Mouse (Mus musculus): ENCODE measurements at regions not wholly inside any gene's neighbourhood (a gene's known extent, or its start where the extent isn't known, plus 50 kb on each side); places are given as distances from the start of the nearest gene placed in this dataset.
A peak's percentile ranks its signal among the peaks of the same experiment; 100 is the strongest.

DNA sequence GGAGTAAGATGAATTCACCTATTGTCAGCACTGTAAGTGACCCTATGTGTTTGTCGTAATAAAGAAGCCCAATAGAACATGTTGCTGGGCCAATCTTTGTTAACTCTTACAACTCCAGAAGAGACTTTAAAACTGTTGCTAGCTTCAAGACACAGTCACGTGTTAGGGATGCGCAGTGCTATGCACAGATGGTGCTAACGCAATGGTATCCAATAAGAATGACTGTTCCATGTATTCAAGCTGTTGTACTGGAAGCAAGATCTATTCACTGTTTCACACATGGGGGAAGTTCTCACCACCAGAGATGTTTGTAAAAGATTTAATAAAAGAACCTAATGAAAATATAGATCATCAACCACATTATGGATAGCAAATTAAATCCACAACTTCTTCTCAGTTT is 108.7 kb upstream of the Itga4 start:
- peak; percentile 48 for DNase-seq
- ATAC-seq, result peak; percentile 88
- H3K4me2 ChIP-seq (ENCODE audit: low read depth), result no peak overlapping the region
- H3K4me3 ChIP-seq (ENCODE audit: low read depth, low read length), result no peak overlapping the region
- H3K36me3 ChIP-seq (ENCODE audit: insufficient read depth), result no peaks in the 10 kb centered on the region
- no peak overlapping the region for H3K9ac ChIP-seq
- TF ChIP-seq CTCF (IDR thresholded peaks at IDR 0.05; ENCODE audit: low read depth), result no peak
- H3K9me3 ChIP-seq (ENCODE audit: low read length), result no peaks in the 10 kb centered on the region
- 56% methylated on average over 4 of the region's 4 CpGs for WGBS
- no peak overlapping the region for H3K27ac ChIP-seq (ENCODE audit: low read depth, low read length)
- H3K27me3 ChIP-seq (ENCODE audit: insufficient read depth, low read length), result no peaks in the 10 kb centered on the region
- no peaks in the 10 kb centered on the region for H3K4me1 ChIP-seq (ENCODE audit: insufficient read depth)

DNA sequence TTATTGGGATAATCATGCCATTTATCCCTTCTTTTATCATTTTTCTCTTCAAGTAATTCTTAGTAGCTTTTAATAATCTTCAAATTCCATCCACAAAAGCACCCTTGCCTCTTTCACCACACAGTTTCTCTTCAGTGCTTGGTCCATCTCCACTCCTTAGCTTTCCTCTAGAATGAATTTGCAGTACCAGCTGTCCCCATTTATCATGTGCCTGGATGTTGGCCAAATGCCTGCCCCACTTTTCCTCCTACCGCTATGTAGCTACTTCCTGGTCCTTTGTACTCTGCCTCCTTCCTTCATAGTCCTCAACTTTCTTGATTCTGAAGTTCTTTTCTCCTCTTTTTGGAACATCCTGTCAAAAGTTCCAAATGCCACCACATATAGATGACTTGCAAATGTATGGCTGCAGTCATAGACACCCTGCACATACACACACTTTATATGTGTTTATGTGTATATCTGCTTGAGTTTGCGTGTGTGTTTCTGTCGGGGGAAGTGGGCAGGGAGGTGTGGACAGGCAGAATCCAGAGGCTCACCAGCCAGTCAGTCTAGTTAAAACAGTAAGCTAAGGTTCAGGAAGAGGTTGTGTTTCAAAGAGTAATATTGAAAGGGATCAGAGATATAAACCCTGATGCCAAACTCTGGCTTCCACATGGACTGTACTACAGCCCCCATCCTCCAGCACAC is 106.1 kb upstream of the Itga4 start:
- no peaks in the 10 kb centered on the region for H3K27me3 ChIP-seq (ENCODE audit: insufficient read depth, low read length)
- TF ChIP-seq CTCF (IDR thresholded peaks at IDR 0.05; ENCODE audit: low read depth), result no peak
- 71% methylated on average over 3 of the region's 3 CpGs for WGBS
- no peaks in the 10 kb centered on the region for H3K4me1 ChIP-seq (ENCODE audit: insufficient read depth)
- no peak overlapping the region for H3K9ac ChIP-seq
- H3K4me2 ChIP-seq (ENCODE audit: low read depth), result no peak overlapping the region
- H3K4me3 ChIP-seq (ENCODE audit: low read depth, low read length), result no peak overlapping the region
- H3K9me3 ChIP-seq (ENCODE audit: low read length), result no peaks in the 10 kb centered on the region
- no peaks in the 10 kb centered on the region for H3K36me3 ChIP-seq (ENCODE audit: insufficient read depth)
- DNase-seq (no peak), ATAC-seq (no peak)
- no peak overlapping the region for H3K27ac ChIP-seq (ENCODE audit: low read depth, low read length)

DNA sequence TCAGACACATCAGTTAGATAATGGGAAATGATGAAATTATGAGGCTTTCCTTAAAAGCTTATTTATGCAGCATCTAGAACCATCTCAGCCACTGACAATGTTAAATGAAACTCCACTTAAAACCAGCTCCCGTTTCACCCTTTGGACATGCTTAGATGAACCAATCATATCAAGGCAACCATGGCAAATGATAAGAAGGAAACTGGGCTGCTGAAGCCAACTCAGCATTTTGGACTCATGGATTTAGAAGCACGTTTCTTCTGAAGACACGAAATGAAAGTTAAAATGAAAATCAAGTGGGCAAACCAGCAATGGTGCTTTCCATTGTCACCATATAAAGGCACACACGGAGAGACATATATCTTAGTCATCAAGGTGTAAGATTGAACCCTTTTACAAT is 103.6 kb upstream of the Itga4 start:
- H3K4me2 ChIP-seq (ENCODE audit: low read depth), result no peak overlapping the region
- H3K4me1 ChIP-seq (ENCODE audit: insufficient read depth), result no peaks in the 10 kb centered on the region
- H3K4me3 ChIP-seq (ENCODE audit: low read depth, low read length), result no peak overlapping the region
- no peak overlapping the region for H3K27ac ChIP-seq (ENCODE audit: low read depth, low read length)
- no peaks in the 10 kb centered on the region for H3K27me3 ChIP-seq (ENCODE audit: insufficient read depth, low read length)
- H3K9me3 ChIP-seq (ENCODE audit: low read length), result no peaks in the 10 kb centered on the region
- H3K9ac ChIP-seq, result no peak overlapping the region
- WGBS, result 75% methylated on average over 4 of the region's 4 CpGs
- TF ChIP-seq CTCF (IDR thresholded peaks at IDR 0.05; ENCODE audit: low read depth), result no peak
- no peaks in the 10 kb centered on the region for H3K36me3 ChIP-seq (ENCODE audit: insufficient read depth)
- no peak for ATAC-seq
- no peak for DNase-seq

DNA sequence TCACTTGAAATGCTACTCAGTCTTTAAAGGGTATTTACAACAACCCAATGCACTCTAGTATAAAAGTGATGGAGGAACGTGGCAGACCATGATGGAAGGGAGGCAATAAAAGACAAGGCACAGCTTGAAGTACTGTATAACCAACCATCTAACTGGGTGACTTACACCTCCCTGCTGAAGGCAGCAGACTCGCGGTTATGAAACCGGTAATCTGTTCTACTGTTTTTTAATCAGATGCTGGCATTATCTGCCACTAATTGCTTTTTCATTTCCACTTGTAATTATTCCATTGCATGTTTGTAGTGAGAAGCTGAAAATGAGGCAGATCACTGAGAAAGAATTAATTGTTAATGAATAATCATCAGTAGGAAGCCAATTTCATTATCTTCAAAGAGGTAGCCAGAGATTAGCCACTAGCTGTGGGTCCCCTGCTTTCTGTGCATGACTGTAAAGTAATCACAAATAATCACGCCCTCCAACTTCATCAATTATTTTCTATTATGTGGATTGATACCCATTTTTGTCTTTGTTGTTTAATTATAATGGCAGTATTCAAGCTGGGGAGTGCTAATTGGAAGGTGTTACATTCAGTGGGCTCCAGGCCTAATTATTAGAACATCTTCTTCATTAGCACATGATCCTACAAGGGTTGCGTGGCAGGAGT is 103.1 kb upstream of the Itga4 start:
- H3K4me2 ChIP-seq (ENCODE audit: low read depth), result no peak overlapping the region
- peak; percentile 79 for ATAC-seq
- no peak overlapping the region for H3K4me3 ChIP-seq (ENCODE audit: low read depth, low read length)
- no peak for TF ChIP-seq CTCF (IDR thresholded peaks at IDR 0.05; ENCODE audit: low read depth)
- peak; percentile 51 for DNase-seq
- no peaks in the 10 kb centered on the region for H3K36me3 ChIP-seq (ENCODE audit: insufficient read depth)
- no peak overlapping the region for H3K27ac ChIP-seq (ENCODE audit: low read depth, low read length)
- no peaks in the 10 kb centered on the region for H3K27me3 ChIP-seq (ENCODE audit: insufficient read depth, low read length)
- H3K9ac ChIP-seq, result no peak overlapping the region
- no peaks in the 10 kb centered on the region for H3K4me1 ChIP-seq (ENCODE audit: insufficient read depth)
- 25% methylated on average over 6 of the region's 6 CpGs for WGBS
- no peaks in the 10 kb centered on the region for H3K9me3 ChIP-seq (ENCODE audit: low read length)

DNA sequence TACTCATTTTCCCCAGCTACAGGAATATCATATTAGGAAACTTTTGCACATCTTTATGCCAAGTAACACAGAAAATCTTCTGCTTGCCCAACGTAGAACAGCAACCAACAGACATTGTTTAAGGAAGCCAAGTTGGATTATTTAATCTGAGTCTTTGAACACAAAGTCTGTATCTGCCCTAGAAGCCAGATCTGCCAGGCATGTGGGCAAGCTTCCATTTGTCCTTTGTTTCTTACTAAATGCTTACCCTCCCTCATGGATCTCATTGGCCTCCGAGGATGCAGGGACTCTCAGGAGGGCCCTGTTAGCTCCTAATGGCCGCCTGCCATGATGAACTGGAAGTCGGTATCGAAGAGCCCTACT is 102.5 kb upstream of the Itga4 start:
- no peak overlapping the region for H3K4me3 ChIP-seq (ENCODE audit: low read depth, low read length)
- H3K36me3 ChIP-seq (ENCODE audit: insufficient read depth), result no peaks in the 10 kb centered on the region
- no peaks in the 10 kb centered on the region for H3K4me1 ChIP-seq (ENCODE audit: insufficient read depth)
- ATAC-seq (peak; percentile 72), DNase-seq (peak; percentile 62)
- no peaks in the 10 kb centered on the region for H3K9me3 ChIP-seq (ENCODE audit: low read length)
- WGBS, result 31% methylated on average over 5 of the region's 5 CpGs
- no peak overlapping the region for H3K27ac ChIP-seq (ENCODE audit: low read depth, low read length)
- TF ChIP-seq CTCF (IDR thresholded peaks at IDR 0.05; ENCODE audit: low read depth), result no peak
- H3K27me3 ChIP-seq (ENCODE audit: insufficient read depth, low read length), result no peaks in the 10 kb centered on the region
- no peak overlapping the region for H3K9ac ChIP-seq
- no peak overlapping the region for H3K4me2 ChIP-seq (ENCODE audit: low read depth)

DNA sequence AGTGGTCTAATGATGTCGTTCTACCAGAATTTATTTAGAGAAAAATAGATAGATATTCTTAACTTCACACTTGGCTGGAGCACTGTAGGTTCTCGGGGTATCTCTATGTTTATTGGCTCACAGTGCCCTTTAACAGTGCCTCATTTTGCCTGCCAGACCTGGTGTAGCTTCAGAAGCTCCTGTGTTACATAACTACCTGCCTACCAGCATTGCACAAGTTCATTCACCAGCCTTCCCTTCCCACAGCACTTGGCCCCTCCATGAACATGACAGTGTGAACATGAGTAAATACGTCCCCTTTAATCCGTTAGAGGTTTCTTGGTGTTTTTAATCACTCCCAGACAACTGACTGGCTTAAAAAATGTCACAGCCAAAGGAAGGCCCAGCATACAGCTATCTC is 102.2 kb upstream of the Itga4 start:
- Histone ChIP-seq H3K9me3 (ENCODE audit: low read length) (no peaks in the 10 kb centered on the region), H3K27me3 (ENCODE audit: insufficient read depth, low read length) (no peaks in the 10 kb centered on the region), H3K4me3 (ENCODE audit: low read depth, low read length) (no peak overlapping the region), H3K4me2 (ENCODE audit: low read depth) (no peak overlapping the region), H3K36me3 (ENCODE audit: insufficient read depth) (no peaks in the 10 kb centered on the region), H3K9ac (no peak overlapping the region), H3K27ac (ENCODE audit: low read depth, low read length) (no peak overlapping the region), H3K4me1 (ENCODE audit: insufficient read depth) (no peaks in the 10 kb centered on the region)
- ATAC-seq, result no peak
- DNase-seq, result peak; percentile 24
- TF ChIP-seq CTCF (IDR thresholded peaks at IDR 0.05; ENCODE audit: low read depth), result no peak
- WGBS, result 43% methylated on average over 4 of the region's 4 CpGs

DNA sequence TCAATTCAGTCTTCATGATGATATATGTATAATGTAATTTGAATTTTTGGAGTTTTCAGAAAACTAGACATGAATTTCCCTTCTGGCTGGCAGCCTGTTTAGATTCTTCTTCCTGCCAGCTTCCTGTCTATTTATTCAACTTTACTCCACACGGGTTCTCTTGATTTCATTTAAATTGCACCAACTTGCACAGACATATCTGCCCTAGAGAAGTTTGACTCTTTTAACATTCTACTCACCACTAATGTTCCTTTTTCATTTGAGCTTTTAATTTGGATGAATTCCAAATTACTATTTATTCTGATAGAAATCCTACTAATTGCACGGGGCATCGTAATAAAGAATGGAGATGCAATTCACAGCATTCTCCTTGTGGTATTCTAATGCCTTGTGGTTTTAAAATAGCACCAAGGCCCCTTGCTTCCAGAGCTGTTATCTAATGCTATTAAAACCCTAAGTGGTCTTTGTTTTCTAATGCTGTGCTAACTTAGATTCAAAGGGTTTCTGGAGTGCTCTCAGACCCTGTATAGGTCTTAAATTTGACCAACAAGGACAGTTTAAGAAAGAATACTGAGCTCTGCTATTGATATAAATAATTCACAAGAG is 96.7 kb upstream of the Itga4 start:
- 10% methylated on average over 3 of the region's 3 CpGs for WGBS

More for the DNA sequence above, 96.7 kb upstream of the Itga4 start:
- Histone ChIP-seq H3K36me3 (ENCODE audit: insufficient read depth) (no peaks in the 10 kb centered on the region), H3K27me3 (ENCODE audit: insufficient read depth, low read length) (no peaks in the 10 kb centered on the region), H3K4me2 (ENCODE audit: low read depth) (no peak overlapping the region), H3K9me3 (ENCODE audit: low read length) (no peaks in the 10 kb centered on the region), H3K9ac (no peak overlapping the region), H3K4me3 (ENCODE audit: low read depth, low read length) (no peak overlapping the region), H3K4me1 (ENCODE audit: insufficient read depth) (no peaks in the 10 kb centered on the region), H3K27ac (ENCODE audit: low read depth, low read length) (no peak overlapping the region)
- no peak for TF ChIP-seq CTCF (IDR thresholded peaks at IDR 0.05; ENCODE audit: low read depth)
- ATAC-seq (peak; percentile 48; the same call in 1 of the 2 replicates), DNase-seq (peak; percentile 63)

Data from forebrain, postnatal 0 days (tissue).